Mouse (Mus musculus) gastrocnemius, adult 18-20 months (tissue): Measurements from ENCODE around the gene Myo16. TPM values are rescaled to one million over a fixed set of nuclear protein-coding genes. Genes with fewer than 3 reads are reported as not detected.

Experiments
- DNase-seq: peaks from one replicate; pipeline ENCODE4 v3.0.0; 2021; ENCODE audit warnings: low spot score
- total RNA-seq, 2 experiments: library from RNA; stranded (reverse); gene quantifications; 2 replicates each; pipeline ENCODE4 v1.2.3; 2021

The Myo16 gene
- total RNA-seq, 2 experiments from 2014 or later: 0.12 to 0.21 TPM

- no peak for DNase-seq
Observed at GRCm38 (mm10) chr8:10539665-10540064, 386.0 kb downstream of the Myo16 start.

- DNase-seq: no peak
Observed at GRCm38 (mm10) chr8:10545890-10546289, 392.2 kb downstream of the Myo16 start.

DNA sequence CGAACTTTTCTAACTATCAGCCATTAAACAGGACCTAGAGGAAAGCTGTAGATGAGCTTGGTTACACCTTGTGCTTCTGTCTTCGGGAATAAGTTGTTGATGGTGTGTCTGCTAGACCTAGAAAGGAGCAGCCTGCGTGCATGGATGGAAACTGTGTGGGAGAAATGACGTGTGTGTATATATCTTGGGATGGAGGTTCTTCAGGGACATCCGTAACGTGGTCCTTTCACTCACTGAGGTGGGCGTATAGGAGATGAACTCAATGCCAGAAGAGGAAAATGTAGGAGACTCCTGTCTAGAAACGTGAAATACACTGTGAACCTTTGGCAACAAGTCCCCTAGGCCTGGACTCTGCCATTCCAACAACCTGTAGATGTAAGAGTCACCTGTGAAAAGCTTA lies 392.8 kb downstream of the Myo16 start:
- DNase-seq: no peak

GRCm38 (mm10) chr8:10548003-10548584 lies 394.4 kb downstream of the Myo16 start:
- no peak for DNase-seq

DNA sequence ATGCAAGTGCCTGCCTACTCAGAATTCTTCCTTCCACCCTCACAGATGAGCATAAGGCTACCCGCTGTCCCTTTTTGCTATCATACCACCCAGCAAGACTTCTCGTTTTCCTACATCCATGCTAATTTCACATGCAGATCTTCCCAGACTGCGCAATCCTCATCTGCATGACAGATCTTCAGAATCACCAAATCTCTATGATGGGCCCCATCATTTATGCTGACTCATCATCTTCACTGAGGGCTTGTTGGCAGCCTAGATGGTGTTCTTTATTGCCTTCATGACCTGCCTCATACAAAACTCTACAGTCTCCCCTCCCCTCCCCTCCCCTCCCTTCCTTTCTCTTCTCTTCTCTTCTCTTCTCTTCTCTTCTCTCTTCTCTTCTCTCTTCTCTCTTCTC lies 395.7 kb downstream of the Myo16 start:
- no peak for DNase-seq

DNA sequence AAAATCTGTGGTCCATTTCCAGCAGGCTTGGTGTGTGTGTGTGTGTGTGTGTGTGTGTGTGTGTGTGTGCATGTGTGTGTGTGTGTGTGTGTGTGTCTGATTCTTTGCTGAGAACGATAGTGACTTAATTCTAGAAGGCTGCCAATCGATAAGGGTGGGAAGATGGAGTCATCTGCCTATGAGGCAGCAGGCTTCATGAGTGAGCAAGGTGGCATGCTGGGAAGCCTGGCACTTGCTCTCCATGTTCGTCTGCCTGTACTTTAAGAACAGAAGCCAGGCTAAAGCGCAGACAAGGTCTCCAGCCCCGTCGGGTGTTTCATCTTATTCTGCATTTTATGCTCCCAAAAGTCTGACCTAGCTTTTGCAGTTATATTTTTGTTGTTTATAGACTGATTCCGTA lies 404.2 kb downstream of the Myo16 start:
- DNase-seq: no peak

- DNase-seq: no peak
Observed at GRCm38 (mm10) chr8:10559479-10559878, 405.8 kb downstream of the Myo16 start.

GRCm38 (mm10) chr8:10561616-10562015 lies 407.9 kb downstream of the Myo16 start:
- DNase-seq: no peak

GRCm38 (mm10) chr8:10562046-10562445 lies 408.3 kb downstream of the Myo16 start:
- DNase-seq: no peak

DNA sequence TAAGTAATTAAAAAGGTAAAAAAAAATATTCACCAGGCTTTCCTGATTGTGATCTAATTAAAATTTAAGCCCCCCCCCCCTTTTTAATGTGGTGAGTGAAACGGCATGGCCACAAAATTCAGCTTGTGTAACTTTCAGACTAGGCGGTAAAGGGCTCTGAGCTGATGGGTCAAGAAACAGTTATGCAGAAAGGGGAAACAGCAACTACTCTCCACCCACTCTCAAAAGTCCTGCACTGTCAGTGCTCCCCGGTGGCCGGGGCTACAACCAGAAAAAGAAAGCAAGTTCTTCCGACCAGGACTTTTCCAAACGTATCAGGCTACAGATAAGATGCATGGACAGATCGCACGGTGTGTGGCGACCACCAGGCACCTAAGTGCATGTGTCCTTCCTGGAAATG lies 408.9 kb downstream of the Myo16 start:
- no peak for DNase-seq

DNA sequence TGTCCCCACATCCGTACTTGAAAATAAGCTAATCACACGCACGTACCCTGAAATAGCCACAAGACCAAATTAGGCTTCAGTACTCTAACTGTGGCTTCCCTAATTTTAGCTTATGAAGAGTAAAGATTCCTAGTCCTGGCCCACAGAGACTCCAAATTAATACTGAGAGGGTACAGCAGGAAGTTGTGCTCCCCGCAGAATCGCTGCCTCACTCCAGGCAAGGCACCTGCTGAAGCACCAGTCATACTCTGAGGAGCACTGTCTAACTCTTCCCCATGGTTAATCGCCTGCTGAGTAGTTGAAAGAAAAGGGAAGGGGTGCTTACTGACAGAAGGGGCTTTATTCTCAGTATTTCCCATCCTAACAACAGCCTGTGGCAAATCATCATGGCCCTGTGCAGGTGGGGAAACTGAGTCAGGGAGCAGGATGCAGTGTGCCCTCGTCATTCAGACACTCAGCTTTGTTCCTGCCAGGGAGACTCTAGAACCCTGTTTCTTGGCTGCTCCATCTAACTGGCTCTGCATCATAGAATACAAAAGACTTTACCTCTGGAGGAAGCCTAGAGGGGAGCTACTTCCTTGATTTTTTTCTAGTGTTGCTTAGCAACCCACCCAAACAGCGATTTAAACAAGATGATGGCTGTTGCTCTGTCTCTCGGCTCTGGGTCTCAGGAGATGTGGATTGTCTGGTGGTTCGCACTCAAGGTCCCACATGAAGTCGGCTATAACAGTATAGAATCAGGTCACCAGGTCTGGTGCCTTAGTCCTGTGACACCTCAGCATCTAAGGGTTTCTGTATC lies 411.7 kb downstream of the Myo16 start:
- DNase-seq: no peak

DNA sequence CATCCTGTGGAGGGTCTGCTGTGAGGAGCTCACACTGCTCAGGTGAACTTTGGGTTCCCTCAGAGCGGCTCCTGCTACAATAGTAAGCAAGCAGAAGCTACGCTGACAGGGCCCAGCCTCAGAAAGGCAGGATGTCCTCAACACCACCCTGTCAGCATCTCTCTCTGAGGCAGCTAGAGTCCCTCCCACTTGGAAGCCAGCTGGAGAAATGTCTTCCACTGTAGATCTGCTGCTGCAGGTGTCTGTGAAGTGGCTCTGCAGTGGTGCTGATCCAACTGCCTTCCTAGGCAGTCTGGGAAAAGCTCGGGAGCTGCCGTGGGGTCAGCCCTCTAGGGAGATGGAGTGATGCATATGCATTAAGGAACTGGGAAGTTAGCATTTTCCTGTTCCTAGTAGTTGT lies 414.7 kb downstream of the Myo16 start:
- DNase-seq: no peak

- DNase-seq: peak; percentile 78
Observed at GRCm38 (mm10) chr8:10574096-10574495, 420.4 kb downstream of the Myo16 start.

DNA sequence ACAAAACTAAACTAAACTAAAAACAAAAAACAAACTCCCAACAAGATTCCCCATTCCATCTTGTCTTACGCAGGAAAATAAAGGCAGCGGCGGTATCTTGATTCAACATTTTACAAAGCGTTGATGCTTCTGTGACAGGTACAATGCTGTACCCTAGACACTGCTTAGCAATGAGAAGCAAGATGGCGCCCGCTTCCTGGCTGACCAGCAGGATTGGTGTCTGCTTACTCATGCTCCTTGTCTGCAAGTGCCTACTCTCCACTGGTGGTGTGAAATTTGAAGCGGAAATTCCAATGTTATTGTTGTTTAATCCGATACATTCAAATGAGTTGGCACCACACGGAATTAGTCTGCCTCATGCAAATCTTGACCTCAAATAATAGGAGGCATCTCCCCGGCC lies 421.5 kb downstream of the Myo16 start:
- no peak for DNase-seq

GRCm38 (mm10) chr8:10586956-10587744 lies 433.4 kb downstream of the Myo16 start:
- peak; percentile 72 for DNase-seq

- no peak for DNase-seq
Observed at GRCm38 (mm10) chr8:10589422-10589933, 435.8 kb downstream of the Myo16 start.

DNA sequence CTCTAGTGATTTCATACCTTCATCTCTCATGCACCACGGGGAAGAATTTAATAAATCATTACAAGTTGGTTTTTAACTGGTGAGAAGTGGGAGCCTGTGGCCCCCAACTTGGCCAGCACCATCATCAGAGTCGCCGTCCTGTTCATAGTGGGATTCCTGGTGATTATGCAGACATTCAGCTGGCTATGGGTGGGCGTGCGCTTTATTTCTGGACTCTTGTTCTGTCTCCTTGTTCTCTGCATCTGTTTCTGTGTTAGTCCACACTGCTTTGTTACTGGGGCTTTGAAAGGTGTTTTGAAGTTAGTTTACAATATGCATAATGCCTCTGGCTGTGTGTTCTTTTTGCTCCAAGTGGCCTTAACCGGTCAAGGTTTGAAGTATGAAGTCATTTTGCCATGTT lies 439.2 kb downstream of the Myo16 start:
- DNase-seq: no peak

DNA sequence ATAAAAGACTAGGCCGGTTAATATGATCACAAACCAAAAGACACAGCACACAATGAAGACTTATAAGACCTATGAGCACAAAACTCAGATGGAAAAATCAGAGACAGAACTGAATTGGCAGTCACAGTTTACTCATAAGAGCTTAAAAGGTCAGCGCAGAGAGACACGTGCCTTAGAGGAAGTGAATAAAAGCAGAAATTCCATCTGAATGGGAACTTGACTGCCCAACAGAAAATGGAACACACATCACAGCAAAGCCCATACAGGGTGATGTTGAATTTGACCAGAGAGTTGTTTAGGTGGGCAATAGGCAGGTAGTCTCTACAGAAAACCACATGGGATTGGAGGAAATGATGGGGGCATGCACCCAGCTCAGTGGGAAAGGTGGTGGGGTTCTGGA lies 442.6 kb downstream of the Myo16 start:
- DNase-seq: no peak

DNA sequence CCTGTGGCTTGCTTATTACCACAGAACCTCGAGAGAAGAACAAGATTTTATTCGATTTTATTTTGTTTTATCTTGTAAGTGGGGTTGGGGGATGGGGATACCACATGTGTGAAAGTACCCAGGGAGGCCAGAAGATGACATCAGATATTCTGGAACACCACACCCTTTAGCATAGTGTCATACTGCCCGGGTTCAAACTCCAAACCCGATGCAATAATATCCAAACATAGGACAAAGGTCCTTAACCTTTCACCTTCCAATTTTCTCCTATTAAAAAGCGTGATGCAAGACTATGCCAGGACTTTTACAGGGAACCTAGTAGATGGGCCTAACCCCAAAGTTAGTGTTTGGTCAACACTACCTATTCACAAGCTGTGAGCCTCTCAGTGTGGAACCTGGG lies 443.9 kb downstream of the Myo16 start:
- no peak for DNase-seq

DNA sequence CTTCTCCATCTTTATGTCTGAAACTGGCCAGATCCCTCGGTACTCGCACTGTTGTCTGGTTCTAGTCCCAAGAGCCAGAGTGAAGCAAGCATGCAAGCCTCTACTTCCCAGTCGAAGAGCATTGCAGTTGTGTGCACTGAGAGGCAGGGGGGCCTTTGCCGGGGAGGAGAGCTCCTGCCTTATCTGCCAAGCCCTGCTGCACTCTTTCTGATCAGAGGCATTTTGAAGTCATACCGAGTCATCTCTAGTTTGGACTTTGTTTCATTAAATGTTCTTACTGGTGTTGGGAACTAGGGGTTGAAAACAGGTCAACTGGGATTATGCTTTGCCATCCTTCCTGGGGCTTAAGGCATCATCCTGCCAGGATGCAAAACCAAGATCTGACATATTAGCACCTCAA lies 445.2 kb downstream of the Myo16 start:
- DNase-seq: no peak

DNA sequence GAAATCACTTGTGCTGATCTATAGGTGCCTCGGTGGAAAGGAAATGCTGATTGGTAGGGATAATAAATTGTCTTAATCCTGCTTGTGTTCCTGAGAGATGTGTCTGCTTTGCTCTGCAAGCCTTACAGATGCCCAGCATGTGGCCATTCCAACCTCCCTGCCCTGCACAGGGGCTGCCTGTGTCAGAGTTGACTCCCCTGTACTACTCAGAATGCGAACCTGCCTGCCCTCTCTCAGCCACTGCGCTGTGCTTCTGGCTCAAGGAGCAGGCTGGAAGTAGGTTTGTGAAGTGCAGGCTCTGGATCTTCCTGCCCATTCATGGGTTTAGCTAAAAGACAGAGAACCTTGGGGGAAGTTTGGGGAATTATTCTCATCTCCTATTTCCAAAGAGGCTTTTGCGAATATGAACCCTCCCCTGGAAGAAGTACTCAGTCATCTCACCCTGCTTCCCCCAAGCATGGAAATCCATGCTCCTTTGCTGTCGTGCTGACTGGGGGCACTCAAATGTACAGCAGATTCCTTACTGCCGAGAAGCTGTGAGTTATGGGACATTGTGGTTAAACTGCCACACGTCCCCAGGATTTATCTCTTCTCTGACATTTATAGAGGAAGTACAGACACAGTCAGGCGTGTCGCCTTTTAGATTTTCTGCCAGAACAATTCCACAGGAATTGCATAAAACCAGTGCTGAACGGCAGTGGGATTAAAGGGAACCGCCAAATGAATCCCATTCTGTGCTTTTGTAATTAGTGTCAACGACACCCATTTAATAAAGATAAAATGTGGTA lies 452.5 kb downstream of the Myo16 start:
- DNase-seq: no peak

GRCm38 (mm10) chr8:10606816-10607209 lies 453.1 kb downstream of the Myo16 start:
- DNase-seq: no peak
